Mouse (Mus musculus): ENCODE data around the gene Igf1r. TPM values are rescaled to one million over a fixed set of nuclear protein-coding genes. Genes with fewer than 3 reads are reported as not detected.
A peak's percentile ranks its signal among the peaks of the same experiment; 100 is the strongest.

The Igf1r gene
- total RNA-seq, 1 experiment, result 23.5 TPM

GRCm38 (mm10) chr7:68250411-68250810, 297.8 kb downstream of the Igf1r start:
- no peak for TF ChIP-seq HCFC1 (IDR thresholded peaks at IDR 0.05; ENCODE audit: borderline replicate concordance, insufficient read depth, low read length)
- TF ChIP-seq ZC3H11A (IDR thresholded peaks at IDR 0.05; ENCODE audit: borderline replicate concordance, low read depth, low read length), result no peak
- TF ChIP-seq ZNF384 (IDR thresholded peaks at IDR 0.05; ENCODE audit: low read depth, low read length), result no peak
- TF ChIP-seq MAFK (IDR thresholded peaks at IDR 0.05; ENCODE audit: insufficient read depth, low read depth, low read length), result no peak
- TF ChIP-seq CHD2 (IDR thresholded peaks at IDR 0.05; ENCODE audit: low read depth, low read length), result no peak
- Histone ChIP-seq H3K36me3 (ENCODE audit: control insufficient read depth, insufficient read depth, low read length, poor library complexity, severe bottlenecking) (no peaks in the 10 kb centered on the region), H3K4me1 (ENCODE audit: control insufficient read depth in 2 of 2, insufficient read depth in 2 of 2, low read length in 2 of 2, poor library complexity in 1 of 2) (peaks cover 0 to 5% of the 10 kb centered on the region in 2 experiments; a peak in 2 of 4 replicates), H3K9ac (ENCODE audit: insufficient read depth, low read depth, low read length, poor library complexity, severe bottlenecking) (no peak overlapping the region), H3K27ac (ENCODE audit: insufficient read depth, low read depth, low read length, poor library complexity, severe bottlenecking) (no peak overlapping the region), H3K4me3 (ENCODE audit: insufficient read depth in 1 of 2, low read depth in 1 of 2, low read length in 2 of 2, poor library complexity in 1 of 2, severe bottlenecking in 1 of 2) (no peak overlapping the region), H3K9me3 (ENCODE audit: control insufficient read depth, insufficient read depth, low read depth, low read length) (no peaks in the 10 kb centered on the region)
- no peak for DNase-seq (ENCODE audit: low read depth, low spot score)
- in situ Hi-C loops (cut with MboI; ENCODE audit: low sequenced_read_pairs in 2 of 2, unreplicated experiment in 2 of 2), result no loop called here

GRCm38 (mm10) chr7:68250902-68251301, 298.3 kb downstream of the Igf1r start:
- TF ChIP-seq ZNF384 (IDR thresholded peaks at IDR 0.05; ENCODE audit: low read depth, low read length) (no peak), HCFC1 (IDR thresholded peaks at IDR 0.05; ENCODE audit: borderline replicate concordance, insufficient read depth, low read length) (no peak), MAFK (IDR thresholded peaks at IDR 0.05; ENCODE audit: insufficient read depth, low read depth, low read length) (no peak), CHD2 (IDR thresholded peaks at IDR 0.05; ENCODE audit: low read depth, low read length) (no peak), ZC3H11A (IDR thresholded peaks at IDR 0.05; ENCODE audit: borderline replicate concordance, low read depth, low read length) (no peak)
- no peaks in the 10 kb centered on the region for H3K36me3 ChIP-seq (ENCODE audit: control insufficient read depth, insufficient read depth, low read length, poor library complexity, severe bottlenecking)
- H3K4me1 ChIP-seq (ENCODE audit: control insufficient read depth in 2 of 2, insufficient read depth in 2 of 2, low read length in 2 of 2, poor library complexity in 1 of 2), result peaks cover 0 to 5% of the 10 kb centered on the region in 2 experiments; a peak in 2 of 4 replicates
- H3K9me3 ChIP-seq (ENCODE audit: control insufficient read depth, insufficient read depth, low read depth, low read length), result no peaks in the 10 kb centered on the region
- no peak overlapping the region for H3K4me3 ChIP-seq (ENCODE audit: insufficient read depth in 1 of 2, low read depth in 1 of 2, low read length in 2 of 2, poor library complexity in 1 of 2, severe bottlenecking in 1 of 2)
- DNase-seq (ENCODE audit: low read depth, low spot score), result no peak
- in situ Hi-C loops (cut with MboI; ENCODE audit: low sequenced_read_pairs in 2 of 2, unreplicated experiment in 2 of 2), result no loop called here
- no peak overlapping the region for H3K27ac ChIP-seq (ENCODE audit: insufficient read depth, low read depth, low read length, poor library complexity, severe bottlenecking)
- H3K9ac ChIP-seq (ENCODE audit: insufficient read depth, low read depth, low read length, poor library complexity, severe bottlenecking), result no peak overlapping the region

- peaks cover 2% of the 10 kb centered on the region; the same call in 1 of the 2 replicates for H3K36me3 ChIP-seq (ENCODE audit: control insufficient read depth, insufficient read depth, low read length, poor library complexity, severe bottlenecking)
- TF ChIP-seq ZC3H11A (IDR thresholded peaks at IDR 0.05; ENCODE audit: borderline replicate concordance, low read depth, low read length) (no peak), CHD2 (IDR thresholded peaks at IDR 0.05; ENCODE audit: low read depth, low read length) (no peak), ZNF384 (IDR thresholded peaks at IDR 0.05; ENCODE audit: low read depth, low read length) (no peak), HCFC1 (IDR thresholded peaks at IDR 0.05; ENCODE audit: borderline replicate concordance, insufficient read depth, low read length) (no peak), MAFK (IDR thresholded peaks at IDR 0.05; ENCODE audit: insufficient read depth, low read depth, low read length) (no peak)
- H3K9ac ChIP-seq (ENCODE audit: insufficient read depth, low read depth, low read length, poor library complexity, severe bottlenecking), result no peak overlapping the region
- in situ Hi-C loops (cut with MboI; ENCODE audit: low sequenced_read_pairs in 2 of 2, unreplicated experiment in 2 of 2), result no loop called here
- H3K27ac ChIP-seq (ENCODE audit: insufficient read depth, low read depth, low read length, poor library complexity, severe bottlenecking), result no peak overlapping the region
- peaks cover 4 to 15% of the 10 kb centered on the region in 2 experiments; a peak in 3 of 4 replicates for H3K4me1 ChIP-seq (ENCODE audit: control insufficient read depth in 2 of 2, insufficient read depth in 2 of 2, low read length in 2 of 2, poor library complexity in 1 of 2)
- DNase-seq (ENCODE audit: low read depth, low spot score), result no peak
- H3K4me3 ChIP-seq (ENCODE audit: insufficient read depth in 1 of 2, low read depth in 1 of 2, low read length in 2 of 2, poor library complexity in 1 of 2, severe bottlenecking in 1 of 2), result no peak overlapping the region
- no peaks in the 10 kb centered on the region for H3K9me3 ChIP-seq (ENCODE audit: control insufficient read depth, insufficient read depth, low read depth, low read length)
Observed at GRCm38 (mm10) chr7:68257767-68258166, 305.1 kb downstream of the Igf1r start.

- TF ChIP-seq CHD2 (IDR thresholded peaks at IDR 0.05; ENCODE audit: low read depth, low read length) (no peak), HCFC1 (IDR thresholded peaks at IDR 0.05; ENCODE audit: borderline replicate concordance, insufficient read depth, low read length) (no peak), ZNF384 (IDR thresholded peaks at IDR 0.05; ENCODE audit: low read depth, low read length) (no peak)
- H3K9ac ChIP-seq (ENCODE audit: insufficient read depth, low read depth, low read length, poor library complexity, severe bottlenecking), result peak overlapping the region; percentile 24; the same call in 1 of the 2 replicates
- peak overlapping the region; percentile 65 for H3K27ac ChIP-seq (ENCODE audit: insufficient read depth, low read depth, low read length, poor library complexity, severe bottlenecking)
- H3K4me1 ChIP-seq (ENCODE audit: control insufficient read depth in 2 of 2, insufficient read depth in 2 of 2, low read length in 2 of 2, poor library complexity in 1 of 2), result peaks cover 8 to 18% of the 10 kb centered on the region in 2 experiments; a peak in 3 of 4 replicates
- in situ Hi-C loops (cut with MboI; ENCODE audit: low sequenced_read_pairs in 2 of 2, unreplicated experiment in 2 of 2), result no loop called here
- DNase-seq (ENCODE audit: low read depth, low spot score), result no peak
- no peak overlapping the region for H3K4me3 ChIP-seq (ENCODE audit: insufficient read depth in 1 of 2, low read depth in 1 of 2, low read length in 2 of 2, poor library complexity in 1 of 2, severe bottlenecking in 1 of 2)
- H3K9me3 ChIP-seq (ENCODE audit: control insufficient read depth, insufficient read depth, low read depth, low read length), result no peaks in the 10 kb centered on the region
- peaks cover 2% of the 10 kb centered on the region; the same call in 1 of the 2 replicates for H3K36me3 ChIP-seq (ENCODE audit: control insufficient read depth, insufficient read depth, low read length, poor library complexity, severe bottlenecking)
Observed at GRCm38 (mm10) chr7:68258326-68259150, 305.9 kb downstream of the Igf1r start.
